Mouse (Mus musculus) stomach, postnatal 0 days (tissue): Measurements from ENCODE around the gene Gpr182. TPM values are rescaled to one million over a fixed set of nuclear protein-coding genes. Genes with fewer than 3 reads are reported as not detected.

Source experiments
- ATAC-seq: fragments of 200-750 bp; cut with Nextera tagmentation; 2 replicates; pipeline ENCODE4 v1.8.0; 2017; ENCODE audit not compliant: low FRiP score, low TSS enrichment
- DNase-seq: peaks from one replicate; pipeline ENCODE4 v3.0.0-alpha.2; 2016; ENCODE audit warnings: low spot score
- H3K27ac ChIP-seq: fragments of 300-500 bp; sonication (generic); replicated peaks from 2 replicates; pipeline ENCODE4 v1.5.1; 2014; ENCODE audit warnings: mild to moderate bottlenecking, control low read depth
- H3K27me3 ChIP-seq: fragments of 300-500 bp; sonication (generic); 2 replicates; pipeline ENCODE4 v1.6.1; 2014; ENCODE audit warnings: low read length; ENCODE audit not compliant: control insufficient read depth, insufficient read depth
- H3K36me3 ChIP-seq: fragments of 300-500 bp; sonication (generic); 2 replicates; pipeline ENCODE4 v1.6.1; 2014; ENCODE audit warnings: low read length, mixed read lengths; ENCODE audit not compliant: control insufficient read depth, insufficient read depth
- H3K4me1 ChIP-seq: fragments of 300-500 bp; sonication (generic); replicated peaks from 2 replicates; pipeline ENCODE4 v1.6.1; 2014; ENCODE audit warnings: antibody characterized with exemption; ENCODE audit not compliant: control insufficient read depth, insufficient read depth
- H3K4me2 ChIP-seq: fragments of 300-500 bp; sonication (generic); replicated peaks from 2 replicates; pipeline ENCODE4 v1.6.1; 2014; ENCODE audit warnings: low read depth, mild to moderate bottlenecking, control low read depth, moderate library complexity
- H3K4me3 ChIP-seq: fragments of 300-500 bp; sonication (generic); 2 replicates; pipeline ENCODE4 v1.5.1; 2014; ENCODE audit warnings: low read depth, low read length, control low read depth
- H3K9ac ChIP-seq: fragments of 300-500 bp; sonication (generic); 2 replicates; pipeline ENCODE4 v1.6.1; 2014; ENCODE audit warnings: mild to moderate bottlenecking, low read length, control low read depth, mixed read lengths
- H3K9me3 ChIP-seq: fragments of 300-500 bp; sonication (generic); 2 replicates; pipeline ENCODE4 v1.6.1; 2016; ENCODE audit warnings: low read length; ENCODE audit not compliant: control insufficient read depth
- CTCF ChIP-seq: IDR thresholded peaks from 2 replicates; pipeline ENCODE4 v1.5.1; 2016; ENCODE audit warnings: antibody characterized with exemption, low read depth, mild to moderate bottlenecking, moderate library complexity
- EP300 ChIP-seq: optimal IDR thresholded peaks from 2 replicates; pipeline ENCODE3; 2016; ENCODE audit warnings: antibody characterized with exemption
- WGBS: fragments of 180-500 bp; shearing (Covaris S2); extraction: QIAGEN DNeasy Blood & Tissue Kit; methylation state at CpG from one replicate; pipeline ENCODE4 v1.1.7; 2014; 5-methylcytosine and 5-hydroxymethylcytosine counted together
- polyA plus RNA-seq: library from polyadenylated mRNA; unstranded; fragments of >200 nt; fragmentation: Nextera tagmentation; extraction: Ambion mirVana; gene quantifications from 2 replicates; pipeline ENCODE4 v1.2.1, GENCODE M21; 2015

The Gpr182 gene
- polyA plus RNA-seq, 1 experiment from 2014 or later = 0.92 TPM

DNA sequence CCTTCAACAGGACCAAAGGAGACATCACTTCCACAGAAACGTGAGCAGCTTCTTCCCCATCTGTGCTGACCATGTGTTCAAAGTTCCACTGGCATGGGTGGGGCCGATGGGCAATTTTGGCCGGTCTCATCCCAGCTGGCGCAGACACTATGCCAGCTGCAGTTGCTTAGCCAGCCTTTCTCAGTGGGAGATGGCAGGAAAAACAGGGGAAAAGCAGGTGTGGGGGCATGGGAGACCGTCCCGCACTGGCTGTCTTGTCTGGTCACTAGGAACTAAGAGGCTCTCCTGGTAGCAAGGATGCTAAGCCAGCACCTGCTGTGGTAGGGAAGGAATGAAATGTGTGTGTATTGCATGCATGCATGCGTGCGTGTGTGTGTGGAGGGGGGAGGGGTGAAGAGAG is 23.1 kb downstream of the Gpr182 start:
- TF ChIP-seq EP300 = no peak
- no peak overlapping the region for H3K4me3 ChIP-seq
- no peaks in the 10 kb centered on the region for H3K27me3 ChIP-seq
- WGBS = 70% methylated on average over 8 of the region's 8 CpGs
- H3K27ac ChIP-seq = no peak overlapping the region
- ATAC-seq = no peak
- no peaks in the 10 kb centered on the region for H3K36me3 ChIP-seq
- H3K9ac ChIP-seq = no peak overlapping the region
- no peak overlapping the region for H3K4me2 ChIP-seq
- no peaks in the 10 kb centered on the region for H3K4me1 ChIP-seq
- no peaks in the 10 kb centered on the region for H3K9me3 ChIP-seq
- no peak for DNase-seq

DNA sequence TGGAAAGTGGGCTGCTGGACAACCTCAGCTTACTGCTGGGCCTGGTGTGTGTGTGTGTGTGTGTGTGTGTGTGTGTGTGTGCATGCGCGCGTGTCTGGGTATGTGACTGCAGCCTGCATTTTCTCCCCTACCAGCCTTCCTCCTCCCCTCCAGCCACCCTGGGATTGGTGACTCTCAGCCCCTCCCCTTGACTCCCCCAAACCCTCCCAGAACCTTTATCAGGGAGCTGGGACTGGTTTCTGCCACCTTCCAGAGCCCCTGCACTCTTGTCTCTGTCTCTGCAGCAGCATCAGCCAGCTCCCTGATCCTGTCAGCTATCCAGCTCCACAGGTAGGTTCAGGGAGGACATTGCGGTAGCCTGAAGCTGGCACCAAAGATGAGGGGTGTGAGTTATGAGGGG is 26.4 kb downstream of the Gpr182 start:
- H3K4me3 ChIP-seq = no peak overlapping the region
- no peak for DNase-seq
- ATAC-seq = 0 out of 2 replicates have a peak, but pooled peaks have one; percentile 16
- WGBS = 65% methylated on average over 4 of the region's 4 CpGs
- no peaks in the 10 kb centered on the region for H3K36me3 ChIP-seq
- no peaks in the 10 kb centered on the region for H3K27me3 ChIP-seq
- TF ChIP-seq EP300 = no peak
- no peak for TF ChIP-seq CTCF
- no peak overlapping the region for H3K27ac ChIP-seq
- no peaks in the 10 kb centered on the region for H3K9me3 ChIP-seq
- no peak overlapping the region for H3K4me2 ChIP-seq
- no peaks in the 10 kb centered on the region for H3K4me1 ChIP-seq
- H3K9ac ChIP-seq = no peak overlapping the region

DNA sequence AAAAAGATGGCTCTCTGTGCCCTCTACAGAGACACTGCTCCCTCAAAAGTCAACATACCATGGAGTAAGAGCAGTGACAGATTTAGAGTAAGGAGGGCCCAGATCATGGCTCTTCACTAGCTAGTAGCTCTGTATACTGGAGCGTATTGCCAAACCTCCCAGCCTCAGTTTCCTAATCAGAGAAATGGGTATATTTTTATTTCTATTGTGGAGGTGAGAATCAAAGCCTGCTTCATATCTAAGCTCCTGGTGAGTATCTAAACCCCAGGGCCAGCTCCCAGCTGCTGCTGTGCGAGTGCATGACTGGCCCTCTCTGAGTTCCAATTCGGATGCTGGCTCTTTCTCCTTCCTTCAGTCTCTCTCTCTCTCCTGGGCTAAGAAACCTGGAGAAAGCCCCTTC is 27.4 kb downstream of the Gpr182 start, which contains the start of gene Tac2:
Gene Tac2, plus strand, starts transcription at position 301 of the 400 bp plus-strand sequence.
- WGBS = 82% methylated on average over 3 of the region's 3 CpGs
- no peak within 1 kb of the TSS for H3K4me2 ChIP-seq
- H3K4me3 ChIP-seq = no peak within 1 kb of the TSS
- no peak for ATAC-seq
- DNase-seq = no peak
- no peaks in the 10 kb centered on the region for H3K4me1 ChIP-seq
- H3K36me3 ChIP-seq = no peaks in the 10 kb centered on the region
- H3K9ac ChIP-seq = no peak within 1 kb of the TSS
- H3K9me3 ChIP-seq = no peaks in the 10 kb centered on the region
- H3K27ac ChIP-seq = no peak within 1 kb of the TSS
- TF ChIP-seq EP300 = no peak
- TF ChIP-seq CTCF = no peak
- no peaks in the 10 kb centered on the region for H3K27me3 ChIP-seq

DNA sequence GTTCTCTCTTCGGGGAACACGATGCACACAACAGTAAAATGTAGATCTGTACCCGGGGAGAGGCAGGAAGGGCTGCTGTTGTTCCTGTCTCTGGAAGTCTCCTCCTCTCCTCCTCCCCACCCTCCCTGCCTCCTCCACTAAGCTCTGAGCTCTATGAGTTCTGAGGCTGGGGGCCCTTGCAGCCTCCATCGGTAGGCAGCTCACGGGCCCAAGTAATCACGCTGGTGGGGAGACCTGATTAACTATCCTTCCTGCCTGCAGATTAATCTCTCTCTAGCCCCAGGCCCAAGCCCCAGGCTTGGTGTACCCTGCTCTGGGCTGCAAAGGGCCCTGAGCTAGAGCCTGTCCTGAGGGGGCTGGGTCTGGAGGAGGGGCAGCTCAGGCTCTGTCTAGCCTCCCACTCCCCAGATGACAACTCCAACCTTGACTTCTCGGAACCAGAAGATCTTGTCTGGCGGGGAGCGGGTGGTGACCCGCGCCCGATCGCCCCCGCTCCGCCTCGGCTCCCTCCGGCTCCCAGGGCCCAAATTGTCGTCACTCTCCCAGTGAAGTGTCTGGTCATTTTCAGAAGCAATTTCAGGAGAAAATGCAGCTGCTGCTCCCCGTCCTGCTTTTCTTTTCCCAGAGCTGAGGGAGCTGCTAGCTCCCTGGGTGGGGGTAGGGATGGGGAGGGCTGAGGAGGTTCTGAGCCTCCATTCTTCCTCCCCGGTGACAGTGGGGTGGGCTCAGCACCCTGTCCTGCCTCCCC is 29.7 kb downstream of the Gpr182 start:
- Histone ChIP-seq H3K36me3 (no peaks in the 10 kb centered on the region), H3K4me2 (peak overlapping the region; percentile 44), H3K27me3 (no peaks in the 10 kb centered on the region), H3K4me1 (no peaks in the 10 kb centered on the region), H3K4me3 (peak overlapping the region; percentile 32), H3K9ac (peak overlapping the region; percentile 59), H3K27ac (peak overlapping the region; percentile 86), H3K9me3 (no peaks in the 10 kb centered on the region)
- ATAC-seq (no peak), DNase-seq (no peak)
- TF ChIP-seq EP300 = no peak
- no peak for TF ChIP-seq CTCF
- WGBS = 9% methylated on average over 20 of the region's 20 CpGs

DNA sequence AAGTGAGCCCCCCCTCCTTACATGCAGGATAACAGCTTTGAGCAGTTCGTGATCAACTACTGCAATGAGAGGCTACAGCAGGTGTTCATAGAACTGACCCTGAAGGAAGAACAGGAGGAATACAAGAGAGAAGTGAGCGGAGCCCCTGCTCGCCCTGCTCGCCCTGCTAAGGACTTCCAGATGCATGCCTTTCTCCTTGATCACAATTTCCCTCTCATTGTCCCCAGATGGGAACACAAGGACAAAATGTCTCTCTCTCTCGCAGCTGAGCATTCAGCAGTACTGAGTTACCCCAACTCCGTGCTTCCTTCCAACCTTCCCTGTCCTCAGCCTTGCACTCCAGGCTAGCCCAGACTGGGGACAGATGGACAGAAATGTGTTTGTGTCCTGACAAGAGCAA is 38.8 kb downstream of the Gpr182 start:
- no peak for DNase-seq
- H3K4me2 ChIP-seq = no peak overlapping the region

DNA sequence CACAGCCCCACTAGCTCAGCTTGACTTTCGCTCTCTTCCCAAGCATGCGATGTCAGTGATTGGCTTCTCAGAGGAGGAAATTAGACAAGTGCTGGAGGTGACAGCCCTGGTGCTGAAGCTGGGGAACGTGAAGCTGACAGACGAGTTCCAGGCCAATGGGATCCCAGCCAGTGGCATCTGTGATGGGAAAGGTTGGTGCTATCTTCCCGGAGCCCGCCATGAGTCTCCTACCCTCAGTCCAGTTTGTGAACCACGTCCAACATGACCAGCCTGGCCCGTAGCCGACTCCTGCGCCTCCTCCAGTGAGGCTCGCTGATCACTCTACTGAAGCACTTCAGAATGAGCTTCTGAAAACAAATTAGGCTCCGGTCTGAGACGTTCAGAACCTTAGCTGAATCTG is 41.2 kb downstream of the Gpr182 start:
- Histone ChIP-seq H3K4me2 (no peak overlapping the region), H3K9me3 (no peaks in the 10 kb centered on the region), H3K4me1 (no peaks in the 10 kb centered on the region), H3K9ac (no peak overlapping the region), H3K27me3 (no peaks in the 10 kb centered on the region), H3K27ac (no peak overlapping the region), H3K36me3 (no peaks in the 10 kb centered on the region), H3K4me3 (no peak overlapping the region)
- WGBS = 80% methylated on average over 13 of the region's 13 CpGs
- DNase-seq (no peak), ATAC-seq (no peak)
- TF ChIP-seq EP300 = no peak
- no peak for TF ChIP-seq CTCF

More for the DNA sequence above, 38.8 kb downstream of the Gpr182 start:
- no peak overlapping the region for H3K9ac ChIP-seq
- no peak overlapping the region for H3K27ac ChIP-seq
- H3K36me3 ChIP-seq = no peaks in the 10 kb centered on the region
- no peak for TF ChIP-seq CTCF
- no peak for ATAC-seq
- H3K27me3 ChIP-seq = no peaks in the 10 kb centered on the region
- no peaks in the 10 kb centered on the region for H3K4me1 ChIP-seq
- 71% methylated on average over 6 of the region's 6 CpGs for WGBS
- H3K4me3 ChIP-seq = no peak overlapping the region
- no peaks in the 10 kb centered on the region for H3K9me3 ChIP-seq
